Mouse (Mus musculus): ENCODE data around the gene Med20. TPM values are rescaled to one million over a fixed set of nuclear protein-coding genes. Genes with fewer than 3 reads are reported as not detected.
A peak's percentile ranks its signal among the peaks of the same experiment; 100 is the strongest.

The Med20 gene
- total RNA-seq (2015; ENCODE audit: low replicate concordance) (10.4 and 19.9 TPM in 2 replicates), total RNA-seq (2017; ENCODE audit: low replicate concordance) (48.5 and 68.2 TPM in 2 replicates)

GRCm38 (mm10) chr17:47610849-47611660 is at the start of gene Med20, which contains the start of the genes Bysl and Gm20517:
TSS of gene Med20 (plus strand) at chr17:47611582.
TSS of gene Bysl (minus strand) at chr17:47611492.
TSS of gene Gm20517 (plus strand) at chr17:47611589.
- peak; percentile 91 for ATAC-seq (replicated peaks; ENCODE audit: low FRiP score, poor library complexity, severe bottlenecking)

- ATAC-seq (replicated peaks; ENCODE audit: low FRiP score, poor library complexity, severe bottlenecking), result no peak
Observed at GRCm38 (mm10) chr17:47562875-47563274, 48.5 kb upstream of the Med20 start.

DNA sequence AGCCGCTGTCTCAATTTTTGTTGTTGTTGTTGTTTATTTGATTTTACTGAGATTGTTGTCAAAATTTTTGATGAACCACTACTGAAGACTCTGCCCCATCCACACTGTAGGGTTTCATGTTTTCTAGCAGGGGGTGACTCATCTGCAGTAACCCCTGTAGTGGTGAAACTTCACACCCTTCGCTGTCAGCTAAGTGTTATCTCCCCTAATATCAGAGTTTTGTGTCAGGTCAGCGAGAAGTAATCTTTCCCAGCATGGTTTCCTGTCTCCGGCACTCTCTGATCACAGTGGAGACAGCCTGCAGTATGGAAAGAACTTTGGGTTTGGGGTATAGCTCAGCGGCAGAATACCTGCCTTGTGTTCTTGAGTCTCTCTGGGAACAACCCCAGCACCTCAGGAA is 46.8 kb upstream of the Med20 start:
- no peak for ATAC-seq (replicated peaks; ENCODE audit: low FRiP score, poor library complexity, severe bottlenecking)

- ATAC-seq (replicated peaks; ENCODE audit: low FRiP score, poor library complexity, severe bottlenecking), result no peak
Observed at GRCm38 (mm10) chr17:47566133-47566532, 45.2 kb upstream of the Med20 start.

- ATAC-seq (replicated peaks; ENCODE audit: low FRiP score, poor library complexity, severe bottlenecking), result no peak
Observed at GRCm38 (mm10) chr17:47567271-47567670, 44.1 kb upstream of the Med20 start.

GRCm38 (mm10) chr17:47568389-47568788 is 43.0 kb upstream of the Med20 start:
- ATAC-seq (replicated peaks; ENCODE audit: low FRiP score, poor library complexity, severe bottlenecking), result peak; percentile 90

DNA sequence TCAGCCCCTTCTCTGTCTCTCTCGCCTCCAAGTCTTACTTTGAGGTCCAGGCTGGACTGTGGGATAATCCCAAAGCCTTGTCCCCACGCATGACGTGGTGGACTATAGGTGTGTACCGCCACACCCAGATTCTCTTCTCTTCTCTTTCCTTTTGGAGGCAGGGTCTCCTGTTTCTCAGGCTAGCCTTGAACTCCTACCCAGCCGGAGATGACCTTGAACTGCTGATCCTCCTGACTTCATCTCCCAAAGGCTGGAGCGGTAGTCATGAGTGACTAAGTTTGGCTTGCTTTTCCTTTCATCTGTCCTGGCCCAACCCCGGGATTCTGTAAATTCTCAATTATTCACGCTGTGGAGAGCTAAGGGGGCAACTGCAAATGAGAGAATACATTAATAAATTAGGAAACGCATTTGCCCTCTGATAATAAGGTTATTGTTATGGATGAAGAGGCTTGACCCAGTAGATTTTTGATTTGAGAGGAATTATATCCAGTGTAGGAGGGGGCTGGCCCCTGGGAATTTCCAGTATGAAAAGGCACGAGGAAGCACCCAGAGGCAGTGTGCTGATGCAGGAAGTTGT is 42.3 kb upstream of the Med20 start:
- ATAC-seq (replicated peaks; ENCODE audit: low FRiP score, poor library complexity, severe bottlenecking), result peak; percentile 21

DNA sequence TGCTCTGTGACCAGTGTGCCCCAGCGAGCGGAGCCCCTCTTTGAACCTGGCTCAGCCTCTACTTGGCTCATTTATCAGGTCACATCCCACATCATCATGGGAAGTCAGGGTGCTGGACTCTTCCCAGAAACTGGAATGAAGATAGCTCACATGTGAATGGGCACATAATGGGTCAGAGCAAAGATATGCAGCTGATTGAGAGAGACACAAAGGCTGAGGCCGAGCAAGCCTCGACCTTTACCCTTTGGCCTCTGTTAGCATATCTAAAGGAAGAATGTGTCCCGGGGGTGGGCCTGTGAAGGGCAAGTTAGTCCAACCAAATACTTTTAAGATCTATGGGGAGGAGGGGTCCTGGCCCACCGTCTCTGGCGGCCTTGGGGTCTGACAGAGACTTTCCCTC is 39.8 kb upstream of the Med20 start:
- no peak for ATAC-seq (replicated peaks; ENCODE audit: low FRiP score, poor library complexity, severe bottlenecking)

DNA sequence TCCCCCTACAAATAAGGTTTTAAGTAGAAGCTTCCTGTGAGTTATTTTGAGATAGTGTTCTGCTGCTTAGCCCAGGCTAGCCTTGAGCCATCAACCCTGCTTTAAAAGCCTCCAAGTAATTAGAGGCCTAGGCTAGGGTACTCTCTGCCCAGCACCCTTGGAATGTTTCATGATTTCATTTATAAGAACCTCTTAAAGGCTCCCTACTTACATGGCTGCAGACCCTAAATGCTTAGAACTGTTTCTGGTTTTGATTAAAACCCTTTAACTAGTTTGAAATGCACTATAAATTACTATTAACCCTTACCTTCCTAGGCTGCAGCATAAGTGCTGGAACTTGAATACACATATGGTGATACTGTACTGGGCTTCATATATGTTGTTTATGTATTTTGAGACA is 38.9 kb upstream of the Med20 start:
- no peak for ATAC-seq (replicated peaks; ENCODE audit: low FRiP score, poor library complexity, severe bottlenecking)

- ATAC-seq (replicated peaks; ENCODE audit: low FRiP score, poor library complexity, severe bottlenecking), result no peak
Observed at GRCm38 (mm10) chr17:47574028-47574427, 37.4 kb upstream of the Med20 start.

GRCm38 (mm10) chr17:47574830-47575229 is 36.6 kb upstream of the Med20 start:
- ATAC-seq (replicated peaks; ENCODE audit: low FRiP score, poor library complexity, severe bottlenecking), result no peak

GRCm38 (mm10) chr17:47578655-47579054 is 32.7 kb upstream of the Med20 start:
- ATAC-seq (replicated peaks; ENCODE audit: low FRiP score, poor library complexity, severe bottlenecking), result peak; percentile 91

DNA sequence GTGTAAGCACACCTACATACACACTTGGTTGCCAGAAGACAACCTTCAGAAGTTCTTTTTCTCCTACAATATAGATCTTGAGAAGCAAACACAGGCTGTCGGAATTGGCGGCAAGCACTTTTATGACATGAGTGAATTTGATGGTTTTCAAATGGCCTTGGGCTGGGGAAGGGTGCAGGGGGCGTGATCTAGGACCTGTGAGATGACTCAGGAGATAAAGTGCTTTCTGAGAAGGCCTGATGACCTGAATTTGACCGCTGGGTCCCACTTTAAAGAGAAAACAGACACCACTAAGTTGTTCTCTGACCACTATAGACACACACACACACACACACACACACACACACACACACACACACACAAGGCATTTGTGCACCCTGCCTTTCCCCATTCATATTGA is 30.4 kb upstream of the Med20 start:
- no peak for ATAC-seq (replicated peaks; ENCODE audit: low FRiP score, poor library complexity, severe bottlenecking)

DNA sequence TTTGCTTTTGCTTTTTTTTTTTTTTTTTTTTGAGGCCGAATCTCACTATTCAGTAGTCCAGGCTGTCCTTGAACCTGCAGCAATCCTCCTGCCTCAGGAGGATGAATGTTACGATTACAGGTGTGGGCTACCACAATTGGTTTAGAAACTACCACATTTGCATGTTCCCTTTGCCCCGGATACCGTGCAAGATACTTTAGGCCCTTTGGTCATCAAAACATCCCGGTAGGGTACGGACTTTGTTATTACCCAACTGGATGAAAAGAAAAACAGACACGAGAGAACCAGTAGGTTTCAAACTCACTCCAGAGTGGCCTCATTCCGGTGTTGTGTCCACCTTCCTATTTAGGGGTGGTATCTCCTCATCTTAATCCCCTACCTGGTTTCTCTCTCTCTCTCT is 22.9 kb upstream of the Med20 start:
- ATAC-seq (replicated peaks; ENCODE audit: low FRiP score, poor library complexity, severe bottlenecking), result no peak

DNA sequence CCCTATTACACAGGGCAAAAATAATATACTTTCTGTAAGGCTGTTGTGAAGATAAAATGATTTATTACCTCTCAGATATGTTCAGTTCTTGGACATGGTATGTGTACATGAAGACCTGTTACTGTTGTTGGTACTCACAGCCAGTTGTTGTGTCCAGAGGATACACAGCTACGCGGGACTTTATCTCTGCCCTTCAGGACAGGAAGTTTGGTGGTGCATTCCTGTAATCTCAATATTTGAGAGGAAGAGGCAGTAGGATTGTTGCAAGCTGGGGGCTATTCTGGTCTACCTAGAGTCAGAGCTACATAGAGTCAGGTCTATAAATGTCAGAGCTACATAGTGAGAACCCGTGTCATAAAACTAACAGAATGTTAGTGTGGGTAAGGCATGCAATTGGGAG is 20.3 kb upstream of the Med20 start:
- ATAC-seq (replicated peaks; ENCODE audit: low FRiP score, poor library complexity, severe bottlenecking), result no peak

DNA sequence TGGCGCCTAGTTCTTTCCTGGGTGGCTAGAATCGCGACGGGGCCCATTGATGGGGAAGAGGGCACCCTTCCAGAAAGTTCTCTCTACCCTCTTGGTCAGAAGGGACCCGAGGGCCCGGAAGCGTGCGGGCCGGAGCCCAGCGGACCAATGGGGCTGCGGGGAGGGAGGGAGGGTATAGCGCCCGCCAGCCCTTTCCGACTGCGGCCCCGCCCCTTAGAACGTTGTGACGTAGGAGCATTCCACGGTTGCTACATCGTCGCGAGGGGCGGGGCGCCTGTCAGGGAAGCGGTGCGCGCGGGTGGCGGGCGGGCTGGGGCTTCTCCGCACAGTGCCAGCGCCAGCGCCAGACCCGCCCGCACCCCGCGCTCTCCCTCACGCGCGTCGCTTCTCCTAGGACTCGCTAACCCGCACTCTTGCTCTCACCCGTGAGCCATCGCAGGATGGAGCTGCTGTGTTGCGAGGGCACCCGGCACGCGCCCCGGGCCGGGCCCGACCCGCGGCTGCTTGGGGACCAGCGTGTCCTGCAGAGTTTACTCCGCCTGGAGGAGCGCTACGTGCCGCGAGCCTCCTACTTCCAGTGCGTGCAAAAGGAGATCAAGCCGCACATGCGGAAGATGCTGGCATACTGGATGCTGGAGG is 18.0 kb upstream of the Med20 start:
- ATAC-seq (replicated peaks; ENCODE audit: low FRiP score, poor library complexity, severe bottlenecking), result peak; percentile 68

GRCm38 (mm10) chr17:47593854-47594182 is 17.6 kb upstream of the Med20 start:
- no peak for ATAC-seq (replicated peaks; ENCODE audit: low FRiP score, poor library complexity, severe bottlenecking)

GRCm38 (mm10) chr17:47594183-47594968 is 17.0 kb upstream of the Med20 start:
- ATAC-seq (replicated peaks; ENCODE audit: low FRiP score, poor library complexity, severe bottlenecking), result peak; percentile 29

DNA sequence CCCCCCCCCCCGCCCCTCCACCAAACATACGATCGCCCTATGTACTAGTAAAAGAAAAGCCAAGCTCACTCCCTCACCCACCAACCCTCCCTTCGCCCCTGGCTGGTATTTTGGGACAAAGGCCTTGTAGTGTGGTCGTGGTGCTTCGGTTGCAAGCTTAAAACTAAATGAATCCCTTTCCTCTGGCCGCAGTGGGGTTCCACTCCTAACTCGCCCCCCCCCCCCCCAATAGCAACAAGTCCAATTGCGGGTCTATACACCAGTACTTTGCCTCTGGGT is 16.5 kb upstream of the Med20 start:
- ATAC-seq (replicated peaks; ENCODE audit: low FRiP score, poor library complexity, severe bottlenecking), result no peak

Data from erythroblast, adult 5-6 weeks (primary cell).